10 mouse cellular contexts compared by ENCODE assay signal in genomic region chr10:87666020-87666718, GRCm38 (mm10).
A peak's percentile ranks its signal among the peaks of the same experiment; 100 is the strongest.
DNase-seq lines count a peak whose midpoint lies in the region; ATAC-seq lines count a peak whose summit lies in the region.
"Had no signal": no experiment of that assay in that cellular context is flagged by ENCODE, and none has a peak within 500 bp of the region (broad histone marks: within the 10 kb centered on the region; RNA-seq: fewer than 3 reads in every experiment).

No protein-coding gene starts in this region.

- no peak for ATAC-seq in heart, embryonic 13.5 days (ENCODE audit: extremely low read depth, insufficient number of reproducible peaks, low FRiP score, low TSS enrichment)
- peak; percentile 48; the same call in 1 of the 2 replicates for ATAC-seq in hindbrain, embryonic 15.5 days (ENCODE audit: low FRiP score, low read depth)
- ATAC-seq: lung, postnatal 0 days had no signal

- H3K27me3 ChIP-seq in heart, embryonic 13.5 days (replicated peaks) = no peaks in the 10 kb centered on the region
- no peaks in the 10 kb centered on the region for H3K27me3 ChIP-seq in hindbrain, embryonic 15.5 days

- no peak overlapping the region for H3K4me2 ChIP-seq in heart, embryonic 13.5 days
- H3K4me2 ChIP-seq in hindbrain, embryonic 15.5 days = no peak overlapping the region

- H3K27ac ChIP-seq in heart, embryonic 13.5 days (replicated peaks) = peak overlapping the region; percentile 68; the same call in 1 of the 2 replicates
- H3K27ac ChIP-seq in hindbrain, embryonic 15.5 days (replicated peaks) = 0 out of 2 replicates have a peak overlapping the region, but pooled peaks have one; percentile 9

- no peak for DNase-seq in heart, postnatal 25 days (ENCODE audit: low spot score)
- peak; percentile 21 to 23 for DNase-seq in right cerebral cortex, postnatal 10 days (ENCODE audit: low spot score in 2 of 2)
- DNase-seq in right cerebral cortex, adult 2 months (ENCODE audit: low spot score in 2 of 2) = no peak
- no peak for DNase-seq in embryo, embryonic 9.5 days (ENCODE audit: extremely low spot score)
- no peak for DNase-seq in kidney, adult 11 months
- DNase-seq: right cerebral cortex, postnatal 4 days; thymus, adult 18-20 months had no signal

- intact Hi-C loops in heart, postnatal 25 days (cut with DNase I) = no loop called here

- no peaks in the 10 kb centered on the region for H3K9me3 ChIP-seq in heart, embryonic 13.5 days
- no peaks in the 10 kb centered on the region for H3K9me3 ChIP-seq in hindbrain, embryonic 15.5 days

- 74% methylated on average over 9 of the region's 9 CpGs for WGBS in heart, embryonic 13.5 days
- WGBS in hindbrain, embryonic 15.5 days = 50% methylated on average over 9 of the region's 9 CpGs

- no peaks in the 10 kb centered on the region for H3K36me3 ChIP-seq in heart, embryonic 13.5 days
- no peaks in the 10 kb centered on the region for H3K36me3 ChIP-seq in hindbrain, embryonic 15.5 days

- no peak overlapping the region for H3K4me3 ChIP-seq in heart, embryonic 13.5 days
- H3K4me3 ChIP-seq in hindbrain, embryonic 15.5 days = no peak overlapping the region

- H3K9ac ChIP-seq in heart, embryonic 13.5 days = no peak overlapping the region
- H3K9ac ChIP-seq in hindbrain, embryonic 15.5 days = no peak overlapping the region

- H3K4me1 ChIP-seq in heart, embryonic 13.5 days = no peaks in the 10 kb centered on the region
- peaks cover 6% of the 10 kb centered on the region; the same call in 1 of the 2 replicates for H3K4me1 ChIP-seq in hindbrain, embryonic 15.5 days (replicated peaks)

Comparison
In these comparisons a context has a peak if more than half of its experiments do, and no peak if none do; other contexts are left out.
1. DNase-seq: peak in right cerebral cortex, postnatal 10 days (2 of 2); none in heart, postnatal 25 days (single experiment), right cerebral cortex, adult 2 months (0 of 2), embryo, embryonic 9.5 days (single experiment) and kidney, adult 11 months (single experiment).